Mouse (Mus musculus) liver, embryonic 14.5 days (tissue): ENCODE results near the gene Rhot2. TPM values are rescaled to one million over a fixed set of nuclear protein-coding genes. Genes with fewer than 3 reads are reported as not detected.

Experiments used
- ATAC-seq: fragments of 200-750 bp; cut with Nextera tagmentation; 2 replicates; pipeline ENCODE4 v1.8.0; 2017; ENCODE audit warnings: moderate number of reproducible peaks, mild to moderate bottlenecking, moderate library complexity; ENCODE audit not compliant: insufficient read depth
- DNase-seq, 3 experiments: peaks; one replicate each; pipeline ENCODE4 v3.0.0-alpha.2; 2012 to 2013; ENCODE audit warnings: low read depth in 3 of 3, low spot score in 3 of 3
- H3K27ac ChIP-seq: fragments of 300-500 bp; sonication (generic); 2 replicates; pipeline ENCODE4 v1.5.1; 2014; ENCODE audit warnings: moderate library complexity, mild to moderate bottlenecking, control low read depth, inconsistent platforms
- H3K27me3 ChIP-seq: fragments of 300-500 bp; sonication (generic); 2 replicates; pipeline ENCODE4 v1.6.1; 2014; ENCODE audit warnings: mild to moderate bottlenecking, low read length, moderate library complexity; ENCODE audit not compliant: control insufficient read depth, insufficient read depth
- H3K36me3 ChIP-seq: fragments of 300-500 bp; sonication (generic); replicated peaks from 2 replicates; pipeline ENCODE4 v1.6.1; 2014; ENCODE audit warnings: low read depth; ENCODE audit not compliant: control insufficient read depth, insufficient read depth
- H3K4me1 ChIP-seq, 2 experiments: fragments of 200-500 bp in 1 of 2; fragments of 300-500 bp in 1 of 2; sonication (generic) in 1 of 2; replicated peaks; 2 replicates each; pipeline ENCODE4 v1.6.1; 2012 to 2014; ENCODE audit warnings: antibody characterized with exemption in 1 of 2, inconsistent platforms in 1 of 2, low read length in 1 of 2; ENCODE audit not compliant: control insufficient read depth in 2 of 2, insufficient read depth in 2 of 2
- H3K4me2 ChIP-seq: fragments of 300-500 bp; sonication (generic); 2 replicates; pipeline ENCODE4 v1.6.1; 2014; ENCODE audit warnings: low read depth, mild to moderate bottlenecking, control low read depth, moderate library complexity
- H3K4me3 ChIP-seq, 2 experiments: fragments of 200-500 bp in 1 of 2; fragments of 300-500 bp in 1 of 2; sonication (generic) in 1 of 2; 2 replicates each; pipeline ENCODE4 v1.5.1; 2012 to 2014; ENCODE audit warnings: low read depth in 2 of 2, low read length in 2 of 2, mild to moderate bottlenecking in 2 of 2, control low read depth in 1 of 2, inconsistent platforms in 1 of 2, moderate library complexity in 1 of 2; ENCODE audit not compliant: insufficient read depth in 1 of 2
- H3K9ac ChIP-seq: fragments of 300-500 bp; sonication (generic); replicated peaks from 2 replicates; pipeline ENCODE4 v1.6.1; 2014; ENCODE audit warnings: mild to moderate bottlenecking, control low read depth, moderate library complexity
- H3K9me3 ChIP-seq: fragments of 300-500 bp; sonication (generic); 2 replicates; pipeline ENCODE4 v1.6.1; 2016; ENCODE audit warnings: low read length, mixed read lengths; ENCODE audit not compliant: control insufficient read depth
- CTCF ChIP-seq: IDR thresholded peaks from 2 replicates; pipeline ENCODE4 v1.5.1; 2016; ENCODE audit warnings: antibody characterized with exemption, low read depth, control low read depth
- EP300 ChIP-seq: IDR thresholded peaks from 2 replicates; pipeline ENCODE4 v1.6.1; 2016; ENCODE audit warnings: antibody characterized with exemption, low read depth
- WGBS: fragments of 180-500 bp; shearing (Covaris S2); extraction: QIAGEN DNeasy Blood & Tissue Kit; methylation state at CpG from one replicate; pipeline ENCODE4 v1.1.7; 2014; ENCODE audit not compliant: insufficient replicate concordance; 5-methylcytosine and 5-hydroxymethylcytosine counted together
- polyA plus RNA-seq, 2 experiments: library from polyadenylated mRNA; depleted of rRNA in 1 of 2; stranded (reverse) in 1 of 2; unstranded in 1 of 2; fragments of >200 nt; fragmentation: Nextera tagmentation in 1 of 2; extraction: Ambion mirVana in 1 of 2; gene quantifications; 2 replicates each; pipeline versions ENCODE4 v1.2.1 to v1.2.3; 2012 to 2014

The Rhot2 gene
- polyA plus RNA-seq (2012; rRNA removed) = 33.3 and 34.7 TPM in 2 replicates
- 4.2 and 5.3 TPM in 2 replicates for polyA plus RNA-seq (2014; fragmentation: Nextera tagmentation; extraction: Ambion mirVana)

DNA sequence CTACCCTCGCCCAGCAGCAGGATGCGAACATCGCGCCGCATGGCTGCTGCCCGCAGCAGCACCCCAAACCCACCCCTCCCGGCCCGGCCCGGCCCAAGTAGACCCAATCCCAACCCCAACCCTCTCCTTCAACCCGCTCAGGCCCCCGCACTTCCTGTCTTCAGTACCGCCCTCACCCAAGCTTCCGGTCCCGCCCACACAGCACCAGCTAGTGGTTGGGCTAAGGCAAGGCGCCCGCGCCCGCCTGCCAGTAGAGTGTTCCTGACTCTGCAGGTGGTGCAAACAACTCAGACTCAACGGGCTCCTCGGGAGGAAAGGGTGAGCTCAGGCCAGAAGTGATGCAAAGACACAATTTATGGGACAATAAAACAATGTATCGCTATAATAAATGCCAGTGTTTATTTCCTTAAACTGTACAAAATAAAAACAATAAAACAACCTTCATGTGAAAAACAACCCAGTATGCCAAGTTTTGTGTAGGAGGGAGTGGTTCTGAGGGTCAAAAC is at the start of gene Rhot2:
Rhot2 (minus strand) TSS at position 456 of the 506 bp plus-strand sequence.
- WGBS = under 1% methylated on average over 21 of the region's 21 CpGs
- peak; percentile 87 to 89 (median 89) for DNase-seq
- Histone ChIP-seq H3K4me1 (peaks cover 13 to 15% of the 10 kb centered on the region in 2 experiments), H3K4me2 (peak within 1 kb of the TSS; percentile 85), H3K27me3 (no peaks in the 10 kb centered on the region), H3K4me3 (peak within 1 kb of the TSS; percentile 70 to 75), H3K27ac (peak within 1 kb of the TSS; percentile 43), H3K9me3 (no peaks in the 10 kb centered on the region), H3K36me3 (peaks cover 28% of the 10 kb centered on the region), H3K9ac (peak within 1 kb of the TSS; percentile 74)
- peak; percentile 93 for ATAC-seq
- TF ChIP-seq CTCF (peak; percentile 89), EP300 (no peak)

DNA sequence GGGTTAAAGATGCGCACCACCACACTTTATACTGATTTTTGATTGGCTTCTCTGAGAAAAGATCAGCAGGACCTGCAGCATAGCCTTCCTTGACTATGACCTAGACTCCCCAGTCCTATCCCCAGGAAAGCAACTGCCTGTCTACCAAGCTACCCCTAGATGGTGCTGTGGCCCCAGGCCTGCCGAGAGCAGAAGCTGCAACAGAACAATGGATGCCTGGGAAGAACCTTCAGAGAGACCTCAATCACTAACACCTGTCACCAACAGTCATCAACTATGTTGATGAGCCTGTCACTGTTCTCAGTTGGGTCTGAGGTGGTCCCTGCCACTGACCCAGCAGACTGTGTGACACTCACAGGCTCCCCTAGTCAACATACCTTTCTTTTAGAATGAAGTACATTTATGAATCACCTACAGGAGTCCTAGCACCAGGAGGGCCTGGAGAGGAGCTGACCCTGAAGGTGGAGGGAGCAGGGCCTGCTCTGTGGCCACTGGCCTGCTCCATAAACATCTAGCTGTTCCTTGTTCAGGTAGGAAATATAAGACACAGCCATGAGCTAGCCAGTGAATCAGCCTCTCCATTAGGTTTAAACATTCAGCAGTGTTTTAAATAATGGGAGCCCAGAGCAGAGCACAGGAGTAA is 49.4 kb upstream of the Rhot2 start:
- Histone ChIP-seq H3K4me2 (no peak overlapping the region), H3K27me3 (no peaks in the 10 kb centered on the region), H3K4me1 (no peaks in the 10 kb centered on the region), H3K27ac (no peak overlapping the region), H3K9me3 (no peaks in the 10 kb centered on the region), H3K9ac (no peak overlapping the region), H3K4me3 (no peak overlapping the region), H3K36me3 (no peaks in the 10 kb centered on the region)
- 25% methylated on average over 2 of the region's 2 CpGs for WGBS
- peak in 2 of 3 experiments; percentile 46 to 53 for DNase-seq
- TF ChIP-seq CTCF = peak; percentile 99
- TF ChIP-seq EP300 = no peak
- ATAC-seq = peak; percentile 58

DNA sequence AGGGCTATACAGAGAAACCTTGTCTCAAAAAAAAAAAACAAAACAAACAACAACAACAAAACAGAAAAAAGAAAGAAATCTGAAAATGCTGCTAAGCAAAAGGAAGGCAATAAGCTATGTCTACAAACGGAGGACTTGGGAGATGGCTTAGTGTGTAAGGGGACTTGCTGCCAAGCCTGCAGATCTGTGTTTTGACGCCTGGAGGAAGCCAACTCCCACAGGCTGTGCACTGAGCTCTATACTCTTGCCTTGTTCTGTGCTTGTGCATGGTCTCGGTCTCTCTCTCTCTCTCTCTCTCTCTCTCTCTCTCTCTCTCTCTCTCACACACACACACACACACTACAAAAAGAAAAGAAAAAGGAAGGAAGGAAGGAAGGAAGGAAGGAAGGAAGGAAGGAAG is 44.2 kb upstream of the Rhot2 start:
- Histone ChIP-seq H3K9me3 (no peaks in the 10 kb centered on the region), H3K36me3 (no peaks in the 10 kb centered on the region), H3K9ac (no peak overlapping the region), H3K27me3 (no peaks in the 10 kb centered on the region), H3K4me3 (no peak overlapping the region), H3K27ac (no peak overlapping the region), H3K4me2 (no peak overlapping the region), H3K4me1 (no peaks in the 10 kb centered on the region; a peak in 1 of 4 replicates)
- no peak for TF ChIP-seq EP300
- TF ChIP-seq CTCF = no peak
- 73% methylated on average over 3 of the region's 3 CpGs for WGBS
- ATAC-seq = no peak
- no peak for DNase-seq

DNA sequence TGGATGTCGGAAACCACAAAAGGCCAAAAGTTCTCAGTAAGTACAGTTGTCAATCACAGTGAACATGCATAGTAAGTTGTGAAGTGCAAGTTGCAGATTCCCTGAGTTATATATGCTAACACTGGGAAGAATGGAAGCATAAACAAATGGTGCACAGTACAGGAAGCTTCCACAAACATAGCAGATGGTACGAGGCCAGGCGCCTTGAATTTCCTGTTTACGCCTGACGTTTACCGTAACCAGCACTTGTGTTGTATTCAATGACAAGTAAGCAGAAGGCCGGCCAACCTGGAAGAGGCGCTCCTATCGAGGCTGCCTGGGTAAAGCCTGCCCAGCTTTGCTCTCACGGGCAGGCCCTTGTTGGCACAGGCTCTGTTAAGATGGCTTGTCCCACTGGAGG is 42.8 kb upstream of the Rhot2 start:
- Histone ChIP-seq H3K27me3 (no peaks in the 10 kb centered on the region), H3K9ac (no peak overlapping the region), H3K36me3 (0 out of 2 replicates have a peak, but pooled peaks cover 2% of the 10 kb centered on the region), H3K27ac (no peak overlapping the region), H3K4me2 (no peak overlapping the region), H3K4me1 (peaks cover 0 to 2% of the 10 kb centered on the region in 2 experiments; a peak in 3 of 4 replicates), H3K4me3 (no peak overlapping the region), H3K9me3 (no peaks in the 10 kb centered on the region)
- no peak for ATAC-seq
- TF ChIP-seq CTCF (no peak), EP300 (no peak)
- no peak for DNase-seq
- WGBS = 69% methylated on average over 10 of the region's 10 CpGs

DNA sequence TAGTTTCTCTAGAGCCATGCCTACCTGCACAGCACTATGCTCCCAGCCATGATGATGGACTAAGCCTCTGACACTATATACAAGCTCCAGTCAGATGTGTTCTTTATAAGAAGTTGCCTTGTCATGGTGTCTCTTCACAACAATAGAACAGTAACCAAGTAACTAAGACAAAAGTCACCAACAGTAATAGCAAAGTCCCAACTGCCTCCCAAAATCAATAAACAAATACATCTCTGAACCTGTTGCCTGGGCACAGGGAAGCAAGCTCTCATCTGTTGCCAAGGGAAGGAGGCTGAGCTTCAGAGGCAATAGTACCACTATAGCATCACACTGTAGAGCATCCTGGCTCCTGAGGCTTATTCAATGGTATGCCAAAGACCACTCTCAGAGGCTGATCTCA is 42.2 kb upstream of the Rhot2 start:
- no peak for ATAC-seq

More for the DNA sequence above, 42.2 kb upstream of the Rhot2 start:
- Histone ChIP-seq H3K36me3 (0 out of 2 replicates have a peak, but pooled peaks cover 2% of the 10 kb centered on the region), H3K4me1 (peaks cover 0 to 9% of the 10 kb centered on the region in 2 experiments; a peak in 3 of 4 replicates), H3K9me3 (no peaks in the 10 kb centered on the region), H3K27me3 (no peaks in the 10 kb centered on the region), H3K4me2 (no peak overlapping the region), H3K27ac (no peak overlapping the region), H3K4me3 (no peak overlapping the region), H3K9ac (no peak overlapping the region)
- DNase-seq = no peak
- TF ChIP-seq EP300 (no peak), CTCF (no peak)
